Comparison of ENCODE assay signal across 25 mouse cellular contexts in the genomic region with DNA sequence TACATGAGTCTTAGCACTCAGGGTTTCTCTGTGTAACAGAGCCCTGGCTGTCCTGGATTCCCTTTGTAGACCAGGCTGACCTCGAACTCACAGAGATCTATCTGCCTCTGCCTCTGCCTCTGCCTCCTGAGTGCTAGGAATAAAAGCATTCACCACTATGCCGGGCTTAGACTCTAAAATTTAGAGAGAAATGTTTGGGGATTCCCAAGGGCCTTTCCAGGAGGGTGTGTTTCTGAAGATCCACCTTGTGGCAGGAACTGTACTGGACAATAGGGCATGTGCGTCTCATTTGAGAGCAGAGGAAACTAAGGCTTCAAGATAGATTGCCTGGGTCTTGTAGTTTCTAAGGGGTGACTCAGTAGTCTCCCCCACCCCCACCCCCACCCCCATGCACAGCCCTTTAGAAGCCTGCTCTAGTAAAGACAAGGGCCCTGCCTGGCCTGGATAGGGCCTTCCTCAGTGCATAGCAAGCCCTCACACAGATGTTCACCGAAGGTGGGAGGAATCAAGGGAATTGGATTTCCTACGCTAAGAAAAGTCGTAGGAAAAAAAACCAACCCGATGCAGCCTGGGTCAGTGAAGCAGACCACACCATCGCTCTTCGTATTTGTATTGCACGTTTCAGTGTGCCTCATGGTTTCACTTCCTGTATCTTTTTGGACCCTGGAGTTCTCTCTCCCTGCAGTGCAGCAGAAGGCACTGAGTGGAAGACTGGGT. TPM values are rescaled to one million over a fixed set of nuclear protein-coding genes. Genes with fewer than 3 reads are reported as not detected.
DNase-seq lines count a peak whose midpoint lies in the region; ATAC-seq lines count a peak whose summit lies in the region.
"Had no signal": no experiment of that assay in that cellular context is flagged by ENCODE, and none has a peak within 500 bp of the region (broad histone marks: within the 10 kb centered on the region; RNA-seq: fewer than 3 reads in every experiment).

No protein-coding gene starts in this region.

- no peaks in the 10 kb centered on the region for H3K9me3 ChIP-seq in liver, embryonic 15.5 days (replicated peaks)
- H3K9me3 ChIP-seq: embryonic facial prominence, embryonic 13.5 days; heart, embryonic 10.5 days; hindbrain, embryonic 12.5 days; limb, embryonic 15.5 days; midbrain, embryonic 12.5 days; neural tube, embryonic 15.5 days had no signal

- H3K4me2 ChIP-seq in liver, embryonic 15.5 days: no peak overlapping the region
- H3K4me2 ChIP-seq: embryonic facial prominence, embryonic 13.5 days; hindbrain, embryonic 12.5 days; limb, embryonic 15.5 days; midbrain, embryonic 12.5 days; neural tube, embryonic 15.5 days had no signal

- no peak for DNase-seq in liver
- peak; percentile 96 for DNase-seq in A20 (ENCODE audit: low read depth, low spot score)
- DNase-seq in B cell, adult 2 months: peak; percentile 74 to 80
- DNase-seq in cerebellum, adult 8-10 months: no peak
- no peak for DNase-seq in neural tube, embryonic 10.5 days (ENCODE audit: extremely low spot score, low spot score)
- DNase-seq: cerebellum, adult 11-12 months; gastrocnemius, postnatal 14 days; heart, postnatal 10 days; kidney, postnatal 10 days; layer of hippocampus, adult 9-11 months; lung, postnatal 10 days; thymus, postnatal 36 days had no signal

- no peaks in the 10 kb centered on the region; the same call in 1 of the 2 replicates for H3K4me1 ChIP-seq in liver, embryonic 15.5 days (replicated peaks)
- H3K4me1 ChIP-seq: embryonic facial prominence, embryonic 13.5 days; hindbrain, embryonic 12.5 days; midbrain, embryonic 12.5 days; neural tube, embryonic 15.5 days had no signal

- H3K27me3 ChIP-seq in liver, embryonic 15.5 days: no peaks in the 10 kb centered on the region
- H3K27me3 ChIP-seq: embryonic facial prominence, embryonic 13.5 days; hindbrain, embryonic 12.5 days; limb, embryonic 15.5 days; midbrain, embryonic 12.5 days; neural tube, embryonic 15.5 days had no signal

- 0 out of 2 replicates have a peak overlapping the region, but pooled peaks have one; percentile 33 for H3K27ac ChIP-seq in liver, embryonic 15.5 days (replicated peaks)
- H3K27ac ChIP-seq in macrophage: peak overlapping the region; percentile 54
- H3K27ac ChIP-seq: embryonic facial prominence, embryonic 13.5 days; heart, embryonic 10.5 days; hindbrain, embryonic 12.5 days; limb, embryonic 15.5 days; midbrain, embryonic 12.5 days; neural tube, embryonic 15.5 days; stomach, postnatal 0 days had no signal

- WGBS in liver, embryonic 15.5 days (ENCODE audit: insufficient replicate concordance): 57% methylated on average over 10 of the region's 10 CpGs
- WGBS in macrophage (ENCODE audit: missing documents): 20% methylated on average over 10 of the region's 10 CpGs

- H3K79me2 ChIP-seq in macrophage (ENCODE audit: inconsistent target): no peaks in the 10 kb centered on the region

- ATAC-seq in liver, embryonic 15.5 days (ENCODE audit: insufficient read depth): no peak; the same call in 1 of the 2 replicates

- no peaks in the 10 kb centered on the region for H3K36me3 ChIP-seq in liver, embryonic 15.5 days (replicated peaks)
- no peaks in the 10 kb centered on the region for H3K36me3 ChIP-seq in macrophage (ENCODE audit: inconsistent target)
- H3K36me3 ChIP-seq: embryonic facial prominence, embryonic 13.5 days; heart, embryonic 10.5 days; hindbrain, embryonic 12.5 days; limb, embryonic 15.5 days; midbrain, embryonic 12.5 days; neural tube, embryonic 15.5 days had no signal

- no peak overlapping the region for H3K9ac ChIP-seq in liver, embryonic 15.5 days
- H3K9ac ChIP-seq: embryonic facial prominence, embryonic 13.5 days; hindbrain, embryonic 12.5 days; limb, embryonic 15.5 days; midbrain, embryonic 12.5 days; neural tube, embryonic 15.5 days had no signal

- no peak overlapping the region for H3K4me3 ChIP-seq in liver, embryonic 15.5 days (replicated peaks)
- no peak overlapping the region for H3K4me3 ChIP-seq in macrophage (ENCODE audit: inconsistent target)
- H3K4me3 ChIP-seq: embryonic facial prominence, embryonic 13.5 days; heart, embryonic 10.5 days; hindbrain, embryonic 12.5 days; limb, embryonic 15.5 days; midbrain, embryonic 12.5 days; neural tube, embryonic 15.5 days had no signal

RNA-seq across cellular contexts. Expression of a gene that starts 3.8 kb away (rescaled TPM):
- polyA plus RNA-seq in liver, embryonic 15.5 days (2015; fragmentation: Nextera tagmentation; extraction: Ambion mirVana): not detected in 2 replicates
- not detected for total RNA-seq in macrophage (2018; cell fraction: chromatin; rRNA removed)
- not detected for total RNA-seq in macrophage (2018; cell fraction: cytosol; rRNA removed)
- 1 to 10 TPM in 1 of 26 experiments, not detected in 25; 1.2 TPM for total RNA-seq in macrophage (2018; cell fraction: nucleus; rRNA removed)
- not detected in 3 replicates for polyA plus RNA-seq in macrophage (2018)
- total RNA-seq: adrenal gland, adult 18-20 months; gastrocnemius, postnatal 14 days; heart, postnatal 10 days had no signal
- polyA plus RNA-seq: brain, embryonic 14.5 days; cortical plate, adult 2 months; embryonic facial prominence, embryonic 13.5 days; heart, embryonic 10.5 days; hindbrain, embryonic 12.5 days; intestine, embryonic 14.5 days; limb, embryonic 15.5 days; midbrain, embryonic 12.5 days; neural tube, embryonic 15.5 days; stomach, postnatal 0 days had no signal

RNA-seq across cellular contexts. Expression of a gene that starts 9.1 kb away (rescaled TPM):
- polyA plus RNA-seq in liver, embryonic 15.5 days (2015; fragmentation: Nextera tagmentation; extraction: Ambion mirVana): 7.7 and 9.9 TPM in 2 replicates
- 1 to 10 TPM in 1 of 26 experiments, under 1 TPM in 4, not detected in 21; 0.42 to 1.1 (median 0.64) TPM for total RNA-seq in macrophage (2018; cell fraction: chromatin; rRNA removed)
- 1 to 10 TPM; 1.8 to 9.4 (median 3.6) TPM for total RNA-seq in macrophage (2018; cell fraction: cytosol; rRNA removed)
- 1 to 10 TPM in 22 of 26 experiments, under 1 TPM in 3, not detected in 1; 0.53 to 5.3 (median 2.1) TPM for total RNA-seq in macrophage (2018; cell fraction: nucleus; rRNA removed)
- polyA plus RNA-seq in macrophage (2018): 1.9 to 4.4 TPM (median 2.9 TPM) in 3 replicates

RNA-seq across cellular contexts. Expression of a gene that starts 29.0 kb away (rescaled TPM):
- polyA plus RNA-seq in liver, embryonic 15.5 days (2015; fragmentation: Nextera tagmentation; extraction: Ambion mirVana): 0.09 and 0.12 TPM in 2 replicates
- total RNA-seq in macrophage (2018; cell fraction: chromatin; rRNA removed): under 1 TPM in 5 of 26 experiments, not detected in 21; 0.17 to 0.47 (median 0.22) TPM
- under 1 TPM in 21 of 26 experiments, not detected in 5; 0.03 to 0.19 (median 0.06) TPM for total RNA-seq in macrophage (2018; cell fraction: cytosol; rRNA removed)
- under 1 TPM in 9 of 26 experiments, not detected in 17; 0.15 to 0.44 (median 0.21) TPM for total RNA-seq in macrophage (2018; cell fraction: nucleus; rRNA removed)
- 0.10 to 0.28 TPM (median 0.15 TPM) in 3 replicates for polyA plus RNA-seq in macrophage (2018)

RNA-seq across cellular contexts. Expression of a gene that starts 32.7 kb away (rescaled TPM):
- polyA plus RNA-seq in liver, embryonic 15.5 days (2015; fragmentation: Nextera tagmentation; extraction: Ambion mirVana): 26.7 and 26.8 TPM in 2 replicates
- total RNA-seq in macrophage (2018; cell fraction: chromatin; rRNA removed): 100 to 1,000 TPM in 2 of 26 experiments, 10 to 100 TPM in 24; 21.1 to 111 (median 69.1) TPM
- 10 to 100 TPM; 34.4 to 60.6 (median 49.7) TPM for total RNA-seq in macrophage (2018; cell fraction: cytosol; rRNA removed)
- 10 to 100 TPM; 25.8 to 73.3 (median 46.0) TPM for total RNA-seq in macrophage (2018; cell fraction: nucleus; rRNA removed)
- 54.1 to 59.1 TPM (median 55.6 TPM) in 3 replicates for polyA plus RNA-seq in macrophage (2018)

RNA-seq across cellular contexts. Expression of a gene that starts 47.6 kb away (rescaled TPM):
- polyA plus RNA-seq in liver, embryonic 15.5 days (2015; fragmentation: Nextera tagmentation; extraction: Ambion mirVana): 0.03 and 0.24 TPM in 2 replicates
- total RNA-seq in macrophage (2018; cell fraction: chromatin; rRNA removed): 1 to 10 TPM in 1 of 26 experiments, under 1 TPM in 3, not detected in 22; 0.10 to 1.3 (median 0.41) TPM
- total RNA-seq in macrophage (2018; cell fraction: cytosol; rRNA removed): not detected
- 1 to 10 TPM in 1 of 26 experiments, under 1 TPM in 4, not detected in 21; 0.20 to 2.6 (median 0.46) TPM for total RNA-seq in macrophage (2018; cell fraction: nucleus; rRNA removed)
- 0.03 TPM in 1 of 3 replicates, not detected in the others for polyA plus RNA-seq in macrophage (2018)
- polyA plus RNA-seq: hindbrain, embryonic 12.5 days; midbrain, embryonic 12.5 days had no signal

Comparison
In these comparisons a context has a peak if more than half of its experiments do, and no peak if none do; other contexts are left out.
1. DNase-seq: peak in A20 (single experiment) and B cell, adult 2 months (2 of 2); none in liver (single experiment), cerebellum, adult 8-10 months (single experiment) and neural tube, embryonic 10.5 days (single experiment).